Mouse (Mus musculus) liver, postnatal 0 days (tissue): ENCODE data around the gene Itpr1.

ENCODE experiments used
- CTCF ChIP-seq: sonication (generic); IDR thresholded peaks from 2 replicates; pipeline ENCODE4 v1.5.1; 2016; ENCODE audit warnings: antibody characterized with exemption, low read depth
- EP300 ChIP-seq: IDR thresholded peaks from 2 replicates; pipeline ENCODE4 v1.6.1; 2016; ENCODE audit warnings: antibody characterized with exemption, low read depth, mild to moderate bottlenecking

DNA sequence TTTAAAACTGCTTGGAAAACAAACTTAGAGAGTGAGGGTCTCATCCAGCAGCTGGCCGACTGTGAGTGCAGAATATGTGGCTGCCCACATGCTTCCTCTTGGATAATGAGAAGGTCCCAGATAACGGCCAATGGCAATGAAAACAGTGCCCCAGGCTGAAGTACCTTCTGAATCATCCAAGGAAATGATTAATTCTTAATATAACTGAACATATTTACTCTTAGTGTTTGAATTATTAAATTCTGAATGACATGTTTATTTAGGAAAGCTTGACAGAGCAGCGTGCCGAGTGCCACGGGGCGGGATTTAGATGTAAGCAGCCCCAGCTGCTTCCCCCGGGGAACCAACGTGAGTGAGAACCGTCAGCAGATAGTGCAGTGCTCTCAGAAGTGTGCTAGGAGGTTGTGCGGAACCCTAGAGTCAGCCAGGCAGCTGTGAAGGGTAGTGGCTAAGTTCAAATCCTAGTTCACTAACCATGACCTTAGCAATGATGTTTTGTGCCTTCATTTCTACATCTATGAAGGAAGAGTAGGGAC lies 274.5 kb downstream of the Itpr1 start:
- no peak for TF ChIP-seq CTCF
- TF ChIP-seq EP300: no peak
